Mouse (Mus musculus) brain, adult 2 months (tissue): ENCODE results near the gene Mrpl2.

Source experiments
- DNase-seq: peaks from one replicate; pipeline ENCODE4 v3.0.0; 2011; ENCODE audit warnings: low read depth, low spot score

The Mrpl2 gene

GRCm38 (mm10) chr17:46645561-46646321 lies at the start of gene Mrpl2, which contains the start of gene Klc4:
TSS of gene Mrpl2 (plus strand) at chr17:46646229.
TSS of gene Klc4 (minus strand) at chr17:46646022.
- peak; percentile 99 for DNase-seq

DNA sequence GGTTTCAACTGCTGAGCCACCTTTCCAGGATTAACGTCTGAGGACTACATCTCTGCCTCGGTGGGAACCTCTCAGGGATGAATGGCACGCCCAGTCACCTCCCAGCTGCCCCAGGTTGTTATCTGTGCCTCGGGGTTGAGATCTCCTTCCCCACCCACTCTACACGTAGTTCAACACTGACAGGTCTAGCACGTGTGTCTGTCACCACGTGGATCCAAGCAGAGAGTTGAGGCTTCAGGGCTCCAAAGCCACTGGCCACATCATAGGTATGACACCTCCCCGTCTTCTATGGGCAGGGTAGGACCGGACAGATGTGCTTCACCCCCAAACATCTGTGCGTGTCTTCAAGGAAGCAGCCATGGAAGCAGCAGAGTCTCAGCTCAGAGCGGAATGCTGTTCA lies 48.1 kb upstream of the Mrpl2 start:
- no peak for DNase-seq

GRCm38 (mm10) chr17:46598963-46599362 lies 47.1 kb upstream of the Mrpl2 start:
- DNase-seq = peak; percentile 59

- no peak for DNase-seq
These were observed 45.5 kb upstream of the Mrpl2 start for GRCm38 (mm10) chr17:46600569-46600968.

DNA sequence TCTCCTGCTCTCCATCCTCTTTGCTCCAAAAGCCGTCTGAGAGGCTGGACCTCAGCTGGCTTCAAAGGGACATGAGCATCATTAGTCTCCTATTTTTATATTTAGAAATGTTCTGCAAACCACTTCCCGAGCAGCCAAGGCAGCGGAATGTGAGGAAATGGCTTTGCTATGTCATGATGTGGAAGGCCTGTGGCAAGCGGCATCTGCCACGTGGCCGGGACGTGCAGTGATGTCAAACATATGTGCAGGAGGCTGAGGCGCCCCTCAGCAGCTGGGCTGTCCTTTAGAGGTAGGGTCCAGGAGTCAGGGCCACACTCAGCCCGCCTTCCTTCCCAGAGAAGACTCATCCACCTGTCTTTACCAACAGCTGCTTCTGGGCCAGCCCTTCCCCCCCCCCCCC lies 43.8 kb upstream of the Mrpl2 start:
- DNase-seq = no peak

DNA sequence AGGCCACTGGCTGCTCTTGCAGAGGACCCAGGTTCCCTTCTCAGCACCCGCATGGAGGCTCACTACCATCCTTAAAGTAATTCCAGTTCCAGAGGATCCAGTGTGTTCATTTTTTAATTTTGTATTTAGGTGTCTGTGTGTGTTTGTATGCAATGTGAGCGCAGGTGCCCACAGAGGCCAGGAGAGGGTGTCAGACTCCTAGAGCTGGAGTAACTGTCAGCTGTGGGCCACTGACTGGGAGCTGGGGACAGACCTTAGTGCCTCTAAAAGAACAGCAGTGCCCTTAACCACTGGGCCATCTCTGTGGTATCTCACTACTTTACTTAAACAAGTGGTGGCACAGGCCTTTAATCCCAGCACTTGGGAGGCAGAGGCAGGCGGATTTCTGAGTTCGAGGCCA lies 42.8 kb upstream of the Mrpl2 start:
- no peak for DNase-seq

DNA sequence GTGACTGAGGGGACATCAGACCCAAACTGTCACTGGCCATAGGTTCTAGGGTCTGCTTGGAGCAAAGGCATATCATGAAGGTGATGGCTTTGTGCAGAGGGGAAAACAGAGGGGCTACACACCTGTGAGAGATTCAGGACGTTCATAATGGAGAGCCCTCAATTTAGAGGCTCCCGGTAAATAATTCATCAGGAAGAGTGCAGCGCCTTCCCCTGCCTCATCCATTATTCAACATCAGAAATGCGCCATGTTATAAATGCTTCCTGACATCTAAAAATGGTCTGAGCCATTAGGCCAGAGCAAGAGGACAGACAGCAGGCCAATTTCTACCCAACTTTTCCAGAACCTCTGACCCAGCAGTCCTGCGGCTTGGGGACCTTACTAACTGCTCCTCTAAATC lies 40.9 kb upstream of the Mrpl2 start:
- DNase-seq = no peak

DNA sequence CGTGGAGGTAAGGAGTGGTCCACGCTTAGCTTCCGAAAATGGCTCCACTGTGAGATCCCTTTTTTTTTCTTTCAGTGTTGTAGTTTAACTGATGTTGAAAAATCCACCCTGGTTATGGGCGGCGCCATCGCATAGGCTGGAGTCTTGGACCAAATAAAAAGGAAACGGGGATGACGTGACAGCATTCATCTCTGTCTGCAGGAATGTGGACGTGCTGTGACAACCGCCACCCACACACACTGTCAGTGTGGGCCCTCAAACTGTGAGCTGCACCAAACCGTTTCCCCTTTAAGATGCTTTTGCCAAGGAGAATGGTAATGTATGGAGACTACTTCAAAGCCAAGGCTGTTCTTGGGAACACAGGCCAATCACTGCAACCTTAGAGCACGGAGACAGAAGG lies 40.0 kb upstream of the Mrpl2 start:
- DNase-seq = peak; percentile 71

- DNase-seq = no peak
These were observed 36.1 kb upstream of the Mrpl2 start for GRCm38 (mm10) chr17:46609721-46610514.

- DNase-seq = no peak
These were observed 34.7 kb upstream of the Mrpl2 start for GRCm38 (mm10) chr17:46611316-46611715.

DNA sequence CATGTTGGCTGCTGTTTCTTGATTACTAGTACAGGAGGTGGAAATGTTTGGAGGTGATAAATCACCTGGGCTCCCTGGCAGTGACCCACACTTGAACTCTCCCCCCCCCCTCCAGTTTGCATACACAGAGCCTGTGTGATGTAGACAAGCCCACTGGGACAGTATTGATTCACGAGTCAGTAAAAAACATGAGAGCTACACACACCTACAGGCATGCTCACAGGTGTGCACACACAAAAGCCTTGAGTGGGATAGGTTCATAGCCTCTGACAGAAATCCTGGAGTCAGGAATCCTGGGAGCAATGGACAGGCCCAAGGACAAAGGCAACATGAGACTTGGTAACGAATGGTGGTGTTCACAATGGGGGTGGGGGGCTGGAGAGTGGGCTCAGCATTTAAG lies 33.8 kb upstream of the Mrpl2 start:
- no peak for DNase-seq

DNA sequence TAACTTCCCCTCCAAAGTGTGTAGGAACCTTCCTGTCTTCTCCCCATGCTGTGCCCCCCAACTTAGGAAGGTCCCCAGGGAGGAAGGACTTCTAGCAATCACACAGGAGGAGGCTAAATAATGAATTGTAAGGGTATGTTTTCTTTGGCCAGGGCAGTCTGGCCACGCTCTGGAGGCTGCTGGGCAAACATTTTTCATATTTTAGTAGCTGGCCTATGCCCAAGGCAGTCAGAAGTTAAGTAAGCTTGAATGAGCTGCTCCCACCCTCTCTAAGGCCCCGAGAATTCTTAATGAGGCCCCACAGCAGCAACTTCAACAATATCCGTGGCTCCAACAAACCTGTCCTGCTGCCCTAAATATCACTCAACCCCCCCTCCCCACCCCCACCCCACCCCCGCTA lies 33.2 kb upstream of the Mrpl2 start:
- no peak for DNase-seq

- DNase-seq = no peak
These were observed 32.8 kb upstream of the Mrpl2 start for GRCm38 (mm10) chr17:46613229-46613628.

GRCm38 (mm10) chr17:46617799-46618198 lies 28.2 kb upstream of the Mrpl2 start:
- no peak for DNase-seq

DNA sequence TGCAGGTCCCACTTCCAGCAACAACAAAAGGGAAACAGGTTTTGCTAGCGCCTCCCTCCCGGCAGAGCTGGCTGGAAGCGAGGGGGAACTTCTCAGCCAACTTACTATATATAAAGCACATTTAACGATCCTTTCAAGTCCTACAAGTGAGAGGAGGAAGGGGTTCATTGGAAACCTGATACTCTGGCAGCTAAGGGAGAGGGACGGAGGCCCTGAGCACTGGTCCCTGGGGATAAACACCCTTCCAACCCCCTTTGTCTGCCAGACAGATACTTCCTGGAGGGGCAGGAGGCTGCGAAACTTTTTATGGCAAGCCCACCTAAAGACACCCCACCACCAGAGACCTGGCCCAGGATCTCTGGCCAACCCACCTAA lies 27.6 kb upstream of the Mrpl2 start:
- no peak for DNase-seq

DNA sequence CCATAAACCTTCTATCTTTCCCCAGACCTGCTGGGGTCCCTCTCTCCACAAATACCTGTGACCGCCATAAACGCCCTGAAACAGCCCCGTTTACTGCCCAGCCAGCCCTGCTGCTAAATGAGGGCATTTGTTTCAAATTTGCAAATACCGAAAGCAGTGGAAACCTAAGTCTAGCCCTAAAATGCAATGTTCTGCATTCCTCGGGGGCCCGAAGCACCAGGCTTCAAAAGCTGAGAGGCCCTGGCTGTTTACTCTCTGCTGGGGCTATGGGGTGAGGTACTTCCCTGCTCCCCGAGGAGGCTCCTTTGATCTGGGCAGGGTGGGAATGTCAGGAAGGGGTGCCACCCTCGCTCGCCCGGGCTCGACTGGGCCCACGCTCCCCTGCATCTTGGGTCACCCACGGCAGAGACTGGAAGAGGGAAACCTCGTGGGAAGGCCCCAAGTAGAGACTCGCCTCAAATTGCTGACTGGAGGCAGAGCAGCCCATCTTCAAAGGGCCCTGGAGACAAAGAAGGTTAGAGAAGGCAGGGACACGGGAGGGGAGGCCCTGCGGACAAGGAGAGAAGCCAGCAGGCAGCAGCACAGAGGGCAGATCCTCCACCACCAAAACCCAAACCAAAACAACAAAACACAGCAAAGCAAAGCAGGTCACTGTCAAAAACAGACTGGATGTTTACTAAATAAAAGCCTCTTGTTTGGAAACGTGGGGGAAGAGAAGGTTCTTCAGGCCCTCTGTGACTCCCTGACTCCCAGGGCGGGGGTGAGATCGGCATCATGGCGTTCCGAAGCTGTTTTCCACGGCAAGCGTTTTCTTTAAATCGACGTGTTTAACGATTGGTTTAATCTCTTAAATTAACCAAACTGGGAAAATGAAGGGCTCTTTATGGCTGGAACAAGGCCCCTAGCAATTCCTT lies 27.0 kb upstream of the Mrpl2 start:
- no peak for DNase-seq

DNA sequence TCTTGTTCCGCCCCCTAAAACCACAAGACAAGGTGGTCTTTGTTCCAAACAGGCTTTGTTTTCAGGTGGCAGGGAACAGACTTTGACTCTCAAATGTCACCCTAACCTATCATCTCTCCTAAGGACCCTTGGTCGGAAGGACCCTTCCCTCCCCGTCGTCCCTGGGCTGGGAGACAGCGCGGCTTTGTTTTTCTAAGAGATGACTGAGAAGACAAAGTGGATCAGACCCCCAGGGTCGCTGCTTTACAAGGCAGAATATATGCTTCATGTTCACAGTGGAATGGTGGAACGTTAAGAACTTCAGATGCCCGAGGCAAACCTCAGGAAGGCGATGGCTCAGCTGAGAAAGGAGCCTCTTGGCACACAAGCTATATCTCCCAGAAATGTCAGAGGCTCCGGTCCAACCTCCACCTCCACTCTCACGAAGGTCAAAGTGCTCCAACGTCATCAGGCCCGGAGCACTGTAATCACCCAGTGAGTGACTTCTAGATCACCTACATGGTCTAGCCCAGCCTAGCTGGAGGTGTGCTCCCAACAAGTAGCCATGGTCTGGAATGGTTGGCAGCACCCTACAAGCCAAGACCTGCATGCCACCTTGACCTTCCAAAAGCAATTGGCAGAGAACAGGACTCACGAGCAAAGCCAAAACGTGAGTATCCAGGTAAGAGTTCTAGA lies 26.2 kb upstream of the Mrpl2 start:
- no peak for DNase-seq

- DNase-seq = peak; percentile 81
These were observed 24.7 kb upstream of the Mrpl2 start for GRCm38 (mm10) chr17:46621324-46621723.

DNA sequence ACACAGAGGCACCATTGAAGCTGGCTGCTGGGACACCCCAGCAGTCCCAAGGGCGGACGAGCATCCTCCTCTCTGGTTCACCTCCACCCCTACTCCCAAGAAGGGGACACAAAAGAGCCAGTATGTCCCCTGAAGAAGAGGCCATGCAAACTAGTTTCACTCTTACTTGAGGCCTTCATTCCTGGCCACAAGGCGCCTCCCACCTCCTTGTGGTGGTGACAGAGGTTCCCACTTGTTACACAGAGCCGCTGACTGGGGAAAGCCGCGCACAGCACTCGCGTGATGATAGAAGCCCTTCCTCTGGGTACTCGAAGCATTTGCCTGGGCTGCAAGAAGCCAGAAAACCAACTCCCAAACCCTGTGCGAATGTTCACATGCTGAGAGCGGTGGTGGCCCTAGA lies 23.8 kb upstream of the Mrpl2 start:
- DNase-seq = no peak

- no peak for DNase-seq
These were observed 22.0 kb upstream of the Mrpl2 start for GRCm38 (mm10) chr17:46623819-46624557.

DNA sequence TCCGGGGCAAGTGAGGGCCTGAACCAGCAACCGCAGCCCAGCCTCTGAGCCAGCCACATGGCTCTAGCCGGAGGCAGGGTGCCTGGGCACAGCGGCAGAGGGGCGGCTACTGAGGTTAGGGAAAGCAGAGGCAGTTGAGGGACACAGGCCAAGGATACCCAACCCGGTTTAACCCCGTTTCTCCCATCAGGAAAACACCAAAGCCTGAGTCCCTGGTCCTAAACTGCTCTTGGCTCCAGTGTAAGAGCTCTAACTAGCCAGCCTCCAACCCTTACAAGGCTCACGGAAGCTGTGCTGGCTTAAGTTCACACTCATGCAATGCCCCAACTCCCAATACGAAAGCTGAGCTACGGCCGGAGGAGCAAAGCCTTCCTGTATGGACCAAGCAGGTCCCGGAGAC lies 21.4 kb upstream of the Mrpl2 start:
- no peak for DNase-seq
